Mouse (Mus musculus) lung, adult 2 months (tissue): ENCODE measurements around the gene Asic3.

Source experiments
- CTCF ChIP-seq: fragments of 200-500 bp; IDR thresholded peaks from 2 replicates; pipeline ENCODE4 v1.5.1; 2011; ENCODE audit warnings: mild to moderate bottlenecking, low read length, control low read depth; ENCODE audit not compliant: insufficient read depth
- POLR2A ChIP-seq: fragments of 200-500 bp; IDR thresholded peaks from 2 replicates; pipeline ENCODE4 v1.6.1; 2011; ENCODE audit warnings: low read depth, mild to moderate bottlenecking, control low read depth, low read length, borderline replicate concordance; ENCODE audit errors: extremely low read depth

DNA sequence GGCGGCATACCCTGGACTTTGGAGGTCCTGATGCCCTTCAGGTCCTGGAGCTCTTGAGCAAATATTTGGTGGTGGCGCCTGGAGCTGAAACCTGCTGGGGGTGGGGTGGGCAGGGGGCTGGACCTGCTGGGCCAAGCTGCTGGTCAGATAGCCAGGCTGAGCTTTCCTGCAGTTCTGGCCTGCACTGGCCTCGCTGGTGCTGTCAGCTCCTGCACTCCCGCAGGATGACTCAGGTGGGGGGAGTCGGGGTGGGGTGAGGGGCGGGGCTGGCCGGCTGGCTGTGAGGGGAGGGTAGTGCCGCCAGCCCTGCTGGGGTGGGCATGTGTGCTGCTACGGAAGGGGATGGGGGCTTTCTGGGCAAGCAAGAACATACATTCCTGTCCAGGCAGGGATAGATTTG lies 15.4 kb downstream of the Asic3 start:
- TF ChIP-seq CTCF (no peak), POLR2A (no peak)
